Mouse (Mus musculus) adrenal gland, postnatal 25 days (tissue): ENCODE data around the gene Olfr1057. TPM values are rescaled to one million over a fixed set of nuclear protein-coding genes. Genes with fewer than 3 reads are reported as not detected.
"Not testable (repeated sequence)": the region's sequence is repeated elsewhere in the genome, so short reads cannot be mapped to it uniquely, and the experiment has no call there.

Experiments used
- DNase-seq: peaks from one replicate; pipeline ENCODE4 v3.0.0; 2021; ENCODE audit warnings: mixed read lengths
- long read RNA-seq: library from polyadenylated mRNA; stranded (forward); transcript quantifications from one replicate; pipeline ENCODE4 v2.0.0, GENCODE M21; 2021
- total RNA-seq: library from RNA; stranded (reverse); gene quantifications from 2 replicates; pipeline ENCODE4 v1.2.3, GENCODE M21; 2021

The Olfr1057 gene
- not detected in 2 replicates for total RNA-seq
- long read RNA-seq = 0 reads

GRCm38 (mm10) chr2:86378293-86378692 lies at the start of gene Olfr1057:
Gene Olfr1057 (minus strand): TSS chr2:86378393.
- DNase-seq = no peak

GRCm38 (mm10) chr2:86426649-86427048 lies 48.5 kb upstream of the Olfr1057 start, which contains the start of gene Olfr1062:
Gene Olfr1062 (minus strand): TSS chr2:86426749.
- DNase-seq = not testable (repeated sequence)

DNA sequence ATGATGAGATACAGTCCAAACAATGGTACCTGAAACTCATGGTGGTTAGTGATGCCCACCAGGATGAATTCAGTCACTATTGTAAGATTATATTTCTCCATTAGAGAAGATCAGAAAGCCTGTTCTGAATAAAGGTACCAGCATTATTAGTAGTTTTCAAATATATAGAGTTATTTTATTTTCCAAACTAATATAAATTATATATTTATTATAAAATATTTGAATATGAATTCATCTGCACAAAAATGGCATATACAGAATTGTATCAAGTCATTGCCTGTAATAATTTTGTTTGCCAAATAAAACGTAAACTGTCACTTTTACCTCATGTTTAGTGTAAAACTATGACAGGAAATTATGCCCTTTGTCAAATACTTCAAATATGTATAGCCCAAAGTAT lies 35.8 kb upstream of the Olfr1057 start, which contains the start of gene Olfr1061:
Gene Olfr1061, minus strand, starts transcription at position 101 of the 400 bp plus-strand sequence.
- no peak for DNase-seq

GRCm38 (mm10) chr2:86395114-86395513 lies 16.9 kb upstream of the Olfr1057 start:
- DNase-seq = no peak

DNA sequence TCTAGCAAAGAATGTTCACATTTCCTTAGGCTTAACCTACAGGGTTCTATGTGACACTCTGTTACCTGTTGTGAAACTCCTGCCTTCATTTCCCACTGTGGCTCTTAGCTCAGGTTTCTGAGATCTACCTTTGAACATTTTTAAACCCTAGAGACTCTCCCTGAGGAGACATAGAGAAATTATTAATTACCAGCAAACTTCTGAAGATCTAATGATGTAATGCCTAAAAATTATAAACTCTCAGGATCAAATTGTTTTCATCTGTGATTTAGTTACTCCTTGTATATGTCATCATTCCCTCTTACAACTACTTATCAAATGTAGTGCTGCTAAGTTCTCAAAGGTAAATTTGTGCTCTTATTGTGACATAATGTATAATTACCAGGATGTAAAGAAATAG lies 10.3 kb upstream of the Olfr1057 start, which contains the start of gene Olfr1058:
Gene Olfr1058, minus strand, starts transcription at position 101 of the 400 bp plus-strand sequence.
- DNase-seq = not testable (repeated sequence)

GRCm38 (mm10) chr2:86366342-86366741 lies 11.9 kb downstream of the Olfr1057 start:
- DNase-seq = not testable (repeated sequence)

- DNase-seq = no peak
These were observed 15.8 kb downstream of the Olfr1057 start, which contains the start of gene Olfr1056 for GRCm38 (mm10) chr2:86362369-86362768. Gene Olfr1056 (minus strand): TSS chr2:86362469.

GRCm38 (mm10) chr2:86351751-86352150 lies 26.4 kb downstream of the Olfr1057 start:
- DNase-seq = not testable (repeated sequence)

DNA sequence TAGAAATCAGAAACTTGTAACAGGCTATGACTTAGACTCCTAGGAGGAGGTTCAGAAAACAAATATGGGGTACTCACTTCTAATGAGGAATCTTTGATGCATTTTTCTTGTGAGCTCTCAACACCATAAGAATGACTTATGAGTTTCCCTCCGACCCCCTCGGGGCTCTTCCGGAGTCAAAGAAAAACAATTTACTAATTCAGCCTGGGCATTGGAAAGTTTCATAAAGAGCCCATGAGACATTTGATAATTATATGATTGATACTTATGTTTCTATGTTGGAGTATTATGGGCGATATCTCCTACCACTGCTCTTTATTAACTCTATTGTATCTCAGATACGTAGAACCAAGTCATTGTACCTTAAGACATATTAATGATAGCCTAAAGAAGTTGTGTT lies 28.0 kb downstream of the Olfr1057 start, which contains the start of gene Olfr1055:
Gene Olfr1055, minus strand, starts transcription at position 101 of the 400 bp plus-strand sequence.
- no peak for DNase-seq

GRCm38 (mm10) chr2:86335333-86335732 lies 42.9 kb downstream of the Olfr1057 start, which contains the start of gene Olfr1054:
Gene Olfr1054 (minus strand): TSS chr2:86335433.
- no peak for DNase-seq

Other genes starting within 250 kb of the Olfr1057 start
- gene Olfr1039, start 242.5 kb downstream of the Olfr1057 start, total RNA-seq = not detected in 2 replicates
- not detected in 2 replicates for gene Olfr1040, start 231.7 kb downstream of the Olfr1057 start, total RNA-seq
- not detected in 2 replicates for gene Olfr1042, start 216.6 kb downstream of the Olfr1057 start, total RNA-seq
- gene Olfr1043, start 210.9 kb downstream of the Olfr1057 start, total RNA-seq = not detected in 2 replicates
- not detected in 2 replicates for gene Olfr1044, start 200.6 kb downstream of the Olfr1057 start, total RNA-seq
- not detected in 2 replicates for gene Olfr52, start 192.7 kb downstream of the Olfr1057 start, total RNA-seq
- gene Olfr1045, start 175.4 kb downstream of the Olfr1057 start, total RNA-seq = not detected in 2 replicates
- gene Olfr1046, start 159.1 kb downstream of the Olfr1057 start, total RNA-seq = not detected in 2 replicates
- not detected in 2 replicates for gene Olfr1047, start 147.0 kb downstream of the Olfr1057 start, total RNA-seq
- gene Olfr1048, start 138.1 kb downstream of the Olfr1057 start, total RNA-seq = not detected in 2 replicates
- not detected in 2 replicates for gene Olfr1049, start 120.1 kb downstream of the Olfr1057 start, total RNA-seq
- gene Olfr1051, start 99.3 kb downstream of the Olfr1057 start, total RNA-seq = not detected in 2 replicates
- not detected in 2 replicates for gene Olfr1052, start 85.9 kb downstream of the Olfr1057 start, total RNA-seq
- not detected in 2 replicates for gene Olfr1053, start 63.1 kb downstream of the Olfr1057 start, total RNA-seq
- gene Olfr1054, start 43.0 kb downstream of the Olfr1057 start, total RNA-seq = not detected in 2 replicates
- gene Olfr1055, start 28.1 kb downstream of the Olfr1057 start, total RNA-seq = not detected in 2 replicates
- gene Olfr1056, start 15.9 kb downstream of the Olfr1057 start, total RNA-seq = not detected in 2 replicates
- gene Olfr1058, start 10.2 kb upstream of the Olfr1057 start, total RNA-seq = not detected in 2 replicates
- not detected in 2 replicates for gene Olfr1061, start 35.7 kb upstream of the Olfr1057 start, total RNA-seq
- gene Olfr1062, start 48.4 kb upstream of the Olfr1057 start, total RNA-seq = not detected in 2 replicates
- not detected in 2 replicates for gene Olfr1065, start 72.2 kb upstream of the Olfr1057 start, total RNA-seq
- not detected in 2 replicates for gene Olfr1066, start 77.9 kb upstream of the Olfr1057 start, total RNA-seq
- not detected in 2 replicates for gene Olfr228, start 109.0 kb upstream of the Olfr1057 start, total RNA-seq
- not detected in 2 replicates for gene Olfr1076, start 130.1 kb upstream of the Olfr1057 start, total RNA-seq
- gene Olfr1079, start 164.1 kb upstream of the Olfr1057 start, total RNA-seq = not detected in 2 replicates
- gene Olfr1080, start 179.8 kb upstream of the Olfr1057 start, total RNA-seq = not detected in 2 replicates
- gene Olfr1082, start 220.6 kb upstream of the Olfr1057 start, total RNA-seq = not detected in 2 replicates